Mouse (Mus musculus): Measurements from ENCODE around the gene Phc3. TPM values are rescaled to one million over a fixed set of nuclear protein-coding genes. Genes with fewer than 3 reads are reported as not detected.

Phc3 gene
- polyA plus RNA-seq, 1 experiment from 2014 or later = 6.5 TPM

DNA sequence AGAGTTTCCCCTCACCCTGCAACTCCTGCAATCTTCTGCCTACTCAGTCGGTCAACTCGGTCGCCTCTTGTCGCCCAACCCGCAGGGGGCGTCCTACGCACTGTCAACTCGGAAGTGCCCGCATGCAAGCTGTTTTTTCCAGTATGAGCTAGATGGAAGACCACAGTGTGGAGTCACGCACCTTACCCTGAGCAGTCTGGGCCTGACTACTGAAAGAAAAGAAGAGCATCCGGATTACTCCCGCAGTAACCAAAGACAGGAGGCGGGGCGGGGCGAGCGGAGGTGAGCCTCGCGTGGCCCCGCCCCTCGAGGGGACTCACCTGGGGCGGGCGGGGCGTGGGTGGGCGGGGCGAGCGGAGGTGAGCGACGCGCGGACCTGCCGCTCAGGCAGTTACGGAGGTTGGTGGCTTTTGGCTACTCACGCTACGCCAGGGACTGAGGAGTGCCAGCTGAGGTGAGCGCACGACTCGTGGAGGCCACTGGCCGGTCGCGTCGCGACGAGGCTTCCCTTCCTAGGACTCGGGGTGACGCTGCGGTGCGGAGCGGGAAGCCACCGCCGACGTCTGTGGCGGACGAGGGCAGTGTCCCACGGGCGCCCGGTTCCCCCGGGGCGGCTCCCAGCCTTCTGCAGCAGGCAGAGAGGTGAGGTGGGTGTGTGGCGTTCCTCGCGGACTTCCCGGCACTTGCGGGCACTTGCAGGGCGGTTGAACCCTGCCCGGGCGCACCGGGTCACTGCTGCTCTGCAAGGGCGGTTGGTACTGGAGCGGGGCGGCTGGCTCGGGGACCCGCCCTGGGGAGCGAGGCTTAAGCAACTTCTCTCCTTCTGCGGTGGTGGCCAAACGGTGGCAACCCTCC is 113.4 kb downstream of the Phc3 start, which contains the start of gene Gpr160:
Gpr160 (plus strand) TSS at position 347 of the 855 bp plus-strand sequence.
- WGBS = under 1% methylated on average over 69 of the region's 75 CpGs
- no peaks in the 10 kb centered on the region for H3K9me3 ChIP-seq (replicated peaks)
- H3K4me3 ChIP-seq = peak within 1 kb of the TSS; percentile 54
- peak within 1 kb of the TSS; percentile 67 for H3K9ac ChIP-seq
- peak within 1 kb of the TSS; percentile 99 for H3K4me2 ChIP-seq (replicated peaks)
- H3K4me1 ChIP-seq = peaks cover 4% of the 10 kb centered on the region; the same call in 1 of the 2 replicates
- H3K27me3 ChIP-seq = peaks cover 46% of the 10 kb centered on the region
- no peak within 1 kb of the TSS for H3K27ac ChIP-seq
- no peaks in the 10 kb centered on the region for H3K36me3 ChIP-seq
- ATAC-seq (ENCODE audit: low FRiP score) = peak; percentile 80

- Histone ChIP-seq H3K27me3 (peaks cover 46% of the 10 kb centered on the region), H3K4me2 (replicated peaks) (no peak overlapping the region), H3K27ac (no peak overlapping the region), H3K9ac (no peak overlapping the region), H3K4me1 (peaks cover 4% of the 10 kb centered on the region; the same call in 1 of the 2 replicates), H3K36me3 (no peaks in the 10 kb centered on the region), H3K4me3 (no peak overlapping the region), H3K9me3 (replicated peaks) (no peaks in the 10 kb centered on the region)
- ATAC-seq (ENCODE audit: low FRiP score) = no peak
- WGBS = 87% methylated on average over 5 of the region's 5 CpGs
Observed at GRCm38 (mm10) chr3:30853596-30853995, 115.6 kb downstream of the Phc3 start.

DNA sequence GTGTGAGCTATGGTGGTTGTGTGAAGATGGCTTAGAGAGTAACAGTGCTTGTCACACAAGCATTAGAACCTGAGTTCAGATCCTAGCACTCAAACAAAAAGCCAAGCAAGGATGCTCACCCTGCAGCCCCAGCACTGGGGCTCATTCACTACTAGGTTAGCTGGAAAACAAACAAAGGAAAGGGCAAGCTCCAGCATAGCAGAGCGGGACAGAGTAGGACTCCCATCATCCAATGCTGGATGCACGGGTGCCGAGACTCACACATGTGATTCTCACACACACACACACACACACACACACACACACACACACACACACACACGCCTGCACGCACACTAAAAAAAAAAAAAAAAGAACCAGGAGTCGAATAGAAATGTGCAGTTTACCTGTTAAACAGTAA is 117.8 kb downstream of the Phc3 start:
- Histone ChIP-seq H3K4me3 (no peak overlapping the region), H3K27me3 (peaks cover 31% of the 10 kb centered on the region), H3K27ac (no peak overlapping the region), H3K36me3 (no peaks in the 10 kb centered on the region), H3K9ac (no peak overlapping the region), H3K4me2 (replicated peaks) (no peak overlapping the region), H3K9me3 (replicated peaks) (no peaks in the 10 kb centered on the region), H3K4me1 (peaks cover 4% of the 10 kb centered on the region; the same call in 1 of the 2 replicates)
- ATAC-seq (ENCODE audit: low FRiP score) = no peak
- 70% methylated on average over 2 of the region's 6 CpGs for WGBS

Other genes starting within 250 kb of the Phc3 start
- gene Samd7, start 223.1 kb downstream of the Phc3 start, polyA plus RNA-seq (2016; fragmentation: Nextera tagmentation; extraction: Ambion mirVana) = not detected in 2 replicates
- gene Sec62, start 176.5 kb downstream of the Phc3 start, polyA plus RNA-seq (2016; fragmentation: Nextera tagmentation; extraction: Ambion mirVana) = 93.2 and 101 TPM in 2 replicates
- 1.3 and 2.4 TPM in 2 replicates for gene Gpr160, start 113.5 kb downstream of the Phc3 start, polyA plus RNA-seq (2016; fragmentation: Nextera tagmentation; extraction: Ambion mirVana)
- gene Prkci, start 26.3 kb upstream of the Phc3 start, polyA plus RNA-seq (2016; fragmentation: Nextera tagmentation; extraction: Ambion mirVana) = 38.6 and 39.9 TPM in 2 replicates
- 51.9 and 52.8 TPM in 2 replicates for gene Skil, start 125.6 kb upstream of the Phc3 start, polyA plus RNA-seq (2016; fragmentation: Nextera tagmentation; extraction: Ambion mirVana)
- 31.2 and 31.3 TPM in 2 replicates for gene Cldn11, start 180.5 kb upstream of the Phc3 start, polyA plus RNA-seq (2016; fragmentation: Nextera tagmentation; extraction: Ambion mirVana)

Data from hindbrain, embryonic 12.5 days (tissue).